Mouse (Mus musculus) midbrain, embryonic 12.5 days (tissue): ENCODE results near the gene Dennd1a. TPM values are rescaled to one million over a fixed set of nuclear protein-coding genes. Genes with fewer than 3 reads are reported as not detected.

Source experiments
- ATAC-seq: fragments of 200-750 bp; cut with Nextera tagmentation; 2 replicates; pipeline ENCODE4 v1.8.0; 2017; ENCODE audit warnings: low read depth, moderate TSS enrichment, moderate library complexity; ENCODE audit not compliant: low FRiP score
- H3K27ac ChIP-seq: fragments of 300-500 bp; sonication (generic); replicated peaks from 2 replicates; pipeline ENCODE4 v1.5.1; 2016; ENCODE audit warnings: mild to moderate bottlenecking
- H3K27me3 ChIP-seq: fragments of 300-500 bp; sonication (generic); 2 replicates; pipeline ENCODE4 v1.6.1; 2016; ENCODE audit warnings: mild to moderate bottlenecking
- H3K36me3 ChIP-seq: fragments of 300-500 bp; sonication (generic); 2 replicates; pipeline ENCODE4 v1.6.1; 2016
- H3K4me1 ChIP-seq: fragments of 300-500 bp; sonication (generic); 2 replicates; pipeline ENCODE4 v1.6.1; 2016
- H3K4me2 ChIP-seq: fragments of 300-500 bp; sonication (generic); replicated peaks from 2 replicates; pipeline ENCODE4 v1.6.1; 2016; ENCODE audit warnings: mild to moderate bottlenecking, moderate library complexity
- H3K4me3 ChIP-seq: fragments of 300-500 bp; sonication (generic); 2 replicates; pipeline ENCODE4 v1.5.1; 2016; ENCODE audit warnings: mild to moderate bottlenecking
- H3K9ac ChIP-seq: fragments of 300-500 bp; sonication (generic); replicated peaks from 2 replicates; pipeline ENCODE4 v1.6.1; 2016; ENCODE audit warnings: mild to moderate bottlenecking, moderate library complexity
- H3K9me3 ChIP-seq: fragments of 300-500 bp; sonication (generic); 2 replicates; pipeline ENCODE4 v1.6.1; 2016; ENCODE audit warnings: mild to moderate bottlenecking
- WGBS: fragments of 180-500 bp; shearing (Covaris S2); methylation state at CpG from one replicate; pipeline ENCODE4 v1.1.7; 2016; 5-methylcytosine and 5-hydroxymethylcytosine counted together
- polyA plus RNA-seq: library from polyadenylated mRNA; unstranded; fragments of >200 nt; fragmentation: Nextera tagmentation; extraction: Ambion mirVana; gene quantifications from 2 replicates; pipeline ENCODE4 v1.2.1, GENCODE M21; 2016

Dennd1a gene
- polyA plus RNA-seq, 1 experiment from 2014 or later, result 25.6 TPM

- Histone ChIP-seq H3K9me3 (no peaks in the 10 kb centered on the region), H3K4me2 (no peak overlapping the region), H3K9ac (no peak overlapping the region), H3K36me3 (no peaks in the 10 kb centered on the region), H3K4me1 (peaks cover 5% of the 10 kb centered on the region), H3K27me3 (no peaks in the 10 kb centered on the region), H3K27ac (no peak overlapping the region), H3K4me3 (no peak overlapping the region)
- no peak for ATAC-seq
- WGBS, result 76% methylated on average over 4 of the region's 4 CpGs
These were observed 414.4 kb downstream of the Dennd1a start for GRCm38 (mm10) chr2:37872791-37873190.

GRCm38 (mm10) chr2:37869628-37870027 is 417.6 kb downstream of the Dennd1a start:
- Histone ChIP-seq H3K27ac (0 out of 2 replicates have a peak overlapping the region, but pooled peaks have one; percentile 17), H3K9ac (no peak overlapping the region), H3K27me3 (no peaks in the 10 kb centered on the region), H3K4me2 (no peak overlapping the region), H3K9me3 (no peaks in the 10 kb centered on the region), H3K4me3 (no peak overlapping the region), H3K36me3 (no peaks in the 10 kb centered on the region), H3K4me1 (peaks cover 13% of the 10 kb centered on the region)
- WGBS, result 49% methylated on average over 6 of the region's 6 CpGs
- no peak; the same call in 1 of the 2 replicates for ATAC-seq

- H3K36me3 ChIP-seq, result no peaks in the 10 kb centered on the region
- H3K9ac ChIP-seq, result no peak overlapping the region
- no peak for ATAC-seq
- no peak overlapping the region for H3K4me2 ChIP-seq
- H3K4me1 ChIP-seq, result peaks cover 13% of the 10 kb centered on the region
- H3K4me3 ChIP-seq, result no peak overlapping the region
- H3K27ac ChIP-seq, result no peak overlapping the region
- WGBS, result 88% methylated on average over 5 of the region's 5 CpGs
- no peaks in the 10 kb centered on the region for H3K27me3 ChIP-seq
- H3K9me3 ChIP-seq, result no peaks in the 10 kb centered on the region
These were observed 419.8 kb downstream of the Dennd1a start for GRCm38 (mm10) chr2:37867387-37867786.

GRCm38 (mm10) chr2:37857472-37857871 is 429.7 kb downstream of the Dennd1a start:
- no peaks in the 10 kb centered on the region for H3K9me3 ChIP-seq
- no peak for ATAC-seq
- no peaks in the 10 kb centered on the region for H3K4me1 ChIP-seq
- 90% methylated on average over 1 of the region's 1 CpGs for WGBS
- no peak overlapping the region for H3K27ac ChIP-seq
- no peak overlapping the region for H3K4me3 ChIP-seq
- no peaks in the 10 kb centered on the region for H3K27me3 ChIP-seq
- H3K9ac ChIP-seq, result no peak overlapping the region
- H3K36me3 ChIP-seq, result no peaks in the 10 kb centered on the region; the same call in 1 of the 2 replicates
- no peak overlapping the region for H3K4me2 ChIP-seq

- no peak for ATAC-seq
- Histone ChIP-seq H3K27ac (no peak overlapping the region), H3K36me3 (no peaks in the 10 kb centered on the region; the same call in 1 of the 2 replicates), H3K9me3 (no peaks in the 10 kb centered on the region), H3K4me2 (no peak overlapping the region), H3K4me1 (no peaks in the 10 kb centered on the region), H3K27me3 (no peaks in the 10 kb centered on the region), H3K4me3 (no peak overlapping the region), H3K9ac (no peak overlapping the region)
- WGBS, result 80% methylated on average over 3 of the region's 3 CpGs
These were observed 430.2 kb downstream of the Dennd1a start for GRCm38 (mm10) chr2:37856955-37857354.

- no peak overlapping the region for H3K9ac ChIP-seq
- 0 out of 2 replicates have a peak, but pooled peaks cover 5% of the 10 kb centered on the region for H3K4me1 ChIP-seq
- H3K36me3 ChIP-seq, result no peaks in the 10 kb centered on the region; the same call in 1 of the 2 replicates
- ATAC-seq, result no peak
- no peaks in the 10 kb centered on the region for H3K9me3 ChIP-seq
- H3K27me3 ChIP-seq, result no peaks in the 10 kb centered on the region
- H3K4me3 ChIP-seq, result no peak overlapping the region
- 67% methylated on average over 2 of the region's 2 CpGs for WGBS
- H3K4me2 ChIP-seq, result no peak overlapping the region
- H3K27ac ChIP-seq, result no peak overlapping the region
These were observed 432.0 kb downstream of the Dennd1a start for GRCm38 (mm10) chr2:37855226-37855625.

GRCm38 (mm10) chr2:37853878-37854435 is 433.2 kb downstream of the Dennd1a start:
- 0 out of 2 replicates have a peak, but pooled peaks cover 5% of the 10 kb centered on the region for H3K4me1 ChIP-seq
- H3K4me3 ChIP-seq, result no peak overlapping the region
- ATAC-seq, result no peak
- H3K27ac ChIP-seq, result no peak overlapping the region
- H3K9ac ChIP-seq, result no peak overlapping the region
- H3K9me3 ChIP-seq, result no peaks in the 10 kb centered on the region
- H3K27me3 ChIP-seq, result no peaks in the 10 kb centered on the region
- WGBS, result 92% methylated on average over 1 of the region's 1 CpGs
- no peaks in the 10 kb centered on the region; the same call in 1 of the 2 replicates for H3K36me3 ChIP-seq
- H3K4me2 ChIP-seq, result no peak overlapping the region

- ATAC-seq, result no peak
- Histone ChIP-seq H3K4me1 (0 out of 2 replicates have a peak, but pooled peaks cover 5% of the 10 kb centered on the region), H3K27ac (no peak overlapping the region; the same call in 1 of the 2 replicates), H3K9me3 (no peaks in the 10 kb centered on the region), H3K4me2 (no peak overlapping the region), H3K9ac (no peak overlapping the region), H3K27me3 (no peaks in the 10 kb centered on the region), H3K4me3 (no peak overlapping the region), H3K36me3 (no peaks in the 10 kb centered on the region)
- 67% methylated on average over 1 of the region's 1 CpGs for WGBS
These were observed 436.6 kb downstream of the Dennd1a start for GRCm38 (mm10) chr2:37850626-37851025.

GRCm38 (mm10) chr2:37849357-37849756 is 437.8 kb downstream of the Dennd1a start:
- Histone ChIP-seq H3K4me3 (no peak overlapping the region), H3K9ac (no peak overlapping the region), H3K9me3 (no peaks in the 10 kb centered on the region), H3K4me2 (no peak overlapping the region), H3K27me3 (peaks cover 4% of the 10 kb centered on the region; the same call in 1 of the 2 replicates), H3K36me3 (no peaks in the 10 kb centered on the region), H3K4me1 (peaks cover 10% of the 10 kb centered on the region; the same call in 1 of the 2 replicates), H3K27ac (no peak overlapping the region)
- 87% methylated on average over 3 of the region's 3 CpGs for WGBS
- no peak for ATAC-seq

GRCm38 (mm10) chr2:37842719-37843118 is 444.5 kb downstream of the Dennd1a start:
- 27% methylated on average over 4 of the region's 4 CpGs for WGBS
- Histone ChIP-seq H3K4me3 (no peak overlapping the region), H3K4me1 (peaks cover 30% of the 10 kb centered on the region), H3K27me3 (peaks cover 8% of the 10 kb centered on the region; the same call in 1 of the 2 replicates), H3K4me2 (no peak overlapping the region), H3K9ac (no peak overlapping the region), H3K27ac (peak overlapping the region; percentile 79), H3K9me3 (no peaks in the 10 kb centered on the region), H3K36me3 (no peaks in the 10 kb centered on the region)
- ATAC-seq, result peak; percentile 55

- no peak overlapping the region for H3K4me2 ChIP-seq
These were observed 445.0 kb downstream of the Dennd1a start for GRCm38 (mm10) chr2:37842151-37842569.

GRCm38 (mm10) chr2:37839922-37840321 is 447.3 kb downstream of the Dennd1a start:
- H3K9me3 ChIP-seq, result no peaks in the 10 kb centered on the region
- ATAC-seq, result no peak
- peaks cover 8% of the 10 kb centered on the region; the same call in 1 of the 2 replicates for H3K27me3 ChIP-seq
- no peak overlapping the region for H3K27ac ChIP-seq
- no peaks in the 10 kb centered on the region for H3K36me3 ChIP-seq
- no peak overlapping the region for H3K9ac ChIP-seq
- no peak overlapping the region for H3K4me3 ChIP-seq
- peaks cover 30% of the 10 kb centered on the region for H3K4me1 ChIP-seq
- H3K4me2 ChIP-seq, result no peak overlapping the region

More at GRCm38 (mm10) chr2:37842151-37842569, 445.0 kb downstream of the Dennd1a start:
- Histone ChIP-seq H3K9ac (no peak overlapping the region), H3K9me3 (no peaks in the 10 kb centered on the region), H3K36me3 (no peaks in the 10 kb centered on the region), H3K27ac (peak overlapping the region; percentile 79), H3K4me3 (no peak overlapping the region), H3K27me3 (peaks cover 8% of the 10 kb centered on the region; the same call in 1 of the 2 replicates), H3K4me1 (peaks cover 30% of the 10 kb centered on the region)
- 2% methylated on average over 7 of the region's 7 CpGs for WGBS
- peak; percentile 95 for ATAC-seq
